Mouse (Mus musculus) cerebellum, postnatal 14 days (tissue): ENCODE measurements at regions not wholly inside any gene's neighbourhood (a gene's known extent, or its start where the extent isn't known, plus 50 kb on each side); places are given as distances from the start of the nearest gene placed in this dataset.
"Not testable (repeated sequence)": the region's sequence is repeated elsewhere in the genome, so short reads cannot be mapped to it uniquely, and the experiment has no call there.

ENCODE experiments used
- DNase-seq, 2 experiments: peaks; one replicate each; pipeline ENCODE4 v3.0.0; 2021; ENCODE audit warnings: mixed read lengths in 2 of 2

DNA sequence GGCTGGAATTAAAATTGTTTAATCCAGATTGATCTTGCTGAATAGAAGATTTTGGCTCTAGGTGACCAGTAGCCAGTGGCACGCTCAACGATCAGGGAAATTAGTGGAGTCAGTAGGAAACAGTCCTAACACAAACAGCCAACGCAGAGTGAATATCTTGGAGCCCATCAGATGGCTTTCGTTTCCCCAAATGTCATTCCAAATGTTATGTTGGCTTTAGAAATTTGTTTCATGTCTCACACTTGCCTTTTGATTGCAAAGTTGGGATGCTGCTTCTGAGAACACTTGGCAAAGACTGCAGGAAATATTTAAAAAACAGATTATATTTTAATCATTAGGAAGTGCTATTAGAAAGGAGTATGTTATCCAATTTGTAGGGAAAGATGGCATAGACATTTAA lies 650.7 kb upstream of the Cntnap5a start:
- DNase-seq: peak in 1 of 2 experiments; percentile 40

DNA sequence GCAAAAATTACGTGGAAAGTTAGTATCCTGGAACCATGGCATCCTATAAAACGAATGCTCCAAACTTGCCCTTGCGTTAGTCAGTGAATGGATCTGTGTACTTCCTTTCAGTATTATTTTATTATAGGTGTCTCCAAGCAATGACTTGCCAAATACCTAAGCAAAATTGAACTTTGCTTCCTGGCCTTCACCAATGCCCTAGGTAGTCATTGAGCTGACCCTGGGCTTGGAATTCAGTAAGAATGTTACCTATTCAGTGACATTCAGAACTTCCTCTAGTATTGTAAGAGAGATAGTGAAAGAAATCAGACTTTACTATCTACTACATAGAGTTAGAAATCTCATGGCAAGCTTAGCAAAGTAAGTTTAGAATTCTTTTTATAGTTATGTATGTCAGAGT lies 642.9 kb upstream of the Cntnap5a start:
- not testable (repeated sequence) for DNase-seq

DNA sequence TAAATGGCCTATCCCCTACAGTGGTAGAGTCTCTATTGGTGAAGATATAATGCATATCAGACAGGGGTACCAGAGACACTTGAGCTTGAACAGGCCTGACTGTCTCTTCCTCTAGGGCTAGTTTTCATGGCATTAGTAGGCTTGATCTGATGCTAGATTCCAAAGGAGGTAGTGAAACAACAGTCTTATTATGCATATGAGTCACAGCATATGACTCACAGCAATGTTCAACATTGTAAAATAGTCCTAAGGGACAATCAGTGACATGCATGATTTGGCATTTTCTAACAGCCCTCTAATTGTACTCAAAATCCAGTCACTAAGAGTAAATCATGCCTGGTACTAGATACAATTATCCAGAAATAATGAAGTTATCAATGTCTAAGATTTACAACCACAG lies 626.1 kb upstream of the Cntnap5a start:
- no peak for DNase-seq
